Mouse (Mus musculus) ES-Bruce4 (cell line): ENCODE data around the gene Drg1. TPM values are rescaled to one million over a fixed set of nuclear protein-coding genes. Genes with fewer than 3 reads are reported as not detected.

Source experiments
- H3K27ac ChIP-seq: 2 replicates; pipeline ENCODE4 v1.5.1; 2012; ENCODE audit warnings: low read length, inconsistent platforms; ENCODE audit not compliant: insufficient read depth
- H3K27me3 ChIP-seq: 2 replicates; pipeline ENCODE4 v1.6.1; 2012; ENCODE audit warnings: mild to moderate bottlenecking, low read length, inconsistent platforms; ENCODE audit not compliant: control insufficient read depth, poor library complexity, insufficient read depth, severe bottlenecking
- H3K36me3 ChIP-seq: 2 replicates; pipeline ENCODE4 v1.6.1; 2012; ENCODE audit warnings: inconsistent platforms, mild to moderate bottlenecking, low read length, moderate library complexity; ENCODE audit not compliant: control insufficient read depth, poor library complexity, insufficient read depth, severe bottlenecking
- H3K4me1 ChIP-seq: one replicate; pipeline ENCODE4 v1.8.1; 2011; ENCODE audit warnings: low read length; ENCODE audit not compliant: control insufficient read depth, insufficient read depth
- H3K4me3 ChIP-seq: 2 replicates; pipeline ENCODE4 v1.5.1; 2011; ENCODE audit warnings: low read depth, mild to moderate bottlenecking, low read length
- H3K9ac ChIP-seq: 2 replicates; pipeline ENCODE4 v1.6.1; 2012; ENCODE audit warnings: low read depth, mild to moderate bottlenecking, inconsistent platforms; ENCODE audit not compliant: poor library complexity, severe bottlenecking
- H3K9me3 ChIP-seq: replicated peaks from 2 replicates; pipeline ENCODE4 v1.6.1; 2012; ENCODE audit warnings: mild to moderate bottlenecking, low read length, inconsistent platforms; ENCODE audit not compliant: control insufficient read depth, poor library complexity, insufficient read depth, severe bottlenecking
- CTCF ChIP-seq: IDR thresholded peaks from one replicate; pipeline ENCODE4 v1.8.1; 2011; ENCODE audit warnings: low read depth, low read length
- EP300 ChIP-seq: IDR thresholded peaks from 2 replicates; pipeline ENCODE4 v1.6.1; 2011; ENCODE audit warnings: low read depth, low read length; ENCODE audit not compliant: insufficient read depth
- POLR2A ChIP-seq: IDR thresholded peaks from one replicate; pipeline ENCODE4 v1.8.1; 2011; ENCODE audit warnings: low read length; ENCODE audit not compliant: insufficient read depth
- polyA plus RNA-seq: library from polyadenylated mRNA; stranded (reverse); fragments of >200 nt; gene quantifications from 2 replicates; pipeline ENCODE4 v1.2.4, GENCODE M21; 2011; ENCODE audit warnings: low read depth; ENCODE audit not compliant: missing spikeins, insufficient read depth, insufficient read length

Gene Drg1
- polyA plus RNA-seq, 1 experiment = 170 TPM

DNA sequence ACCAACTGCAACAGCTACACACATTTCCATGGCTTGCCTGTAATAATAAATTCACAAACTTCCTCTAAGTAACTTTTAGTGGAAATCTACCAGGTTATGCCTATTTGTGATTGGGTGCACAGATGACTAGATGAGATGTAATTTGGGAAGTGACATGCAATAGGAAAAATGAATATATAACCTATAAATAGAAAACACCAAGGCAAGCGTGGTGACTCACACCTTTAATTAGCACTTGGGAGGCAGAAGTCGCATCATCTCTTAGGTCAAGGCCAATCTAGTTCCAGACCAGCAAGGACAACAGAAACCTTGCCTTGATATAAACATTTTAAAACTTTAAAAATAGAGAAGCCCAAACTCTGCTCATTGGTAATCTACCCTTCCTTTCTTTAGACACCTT, 18.8 kb downstream of the Drg1 start:
- H3K4me1 ChIP-seq = no peaks in the 10 kb centered on the region
- no peak overlapping the region for H3K27ac ChIP-seq
- H3K4me3 ChIP-seq = no peak overlapping the region
- no peaks in the 10 kb centered on the region for H3K9me3 ChIP-seq
- peaks cover 97% of the 10 kb centered on the region for H3K36me3 ChIP-seq
- H3K27me3 ChIP-seq = no peaks in the 10 kb centered on the region; the same call in 1 of the 2 replicates
- TF ChIP-seq EP300 (no peak), CTCF (no peak), POLR2A (no peak)
- no peak overlapping the region for H3K9ac ChIP-seq

DNA sequence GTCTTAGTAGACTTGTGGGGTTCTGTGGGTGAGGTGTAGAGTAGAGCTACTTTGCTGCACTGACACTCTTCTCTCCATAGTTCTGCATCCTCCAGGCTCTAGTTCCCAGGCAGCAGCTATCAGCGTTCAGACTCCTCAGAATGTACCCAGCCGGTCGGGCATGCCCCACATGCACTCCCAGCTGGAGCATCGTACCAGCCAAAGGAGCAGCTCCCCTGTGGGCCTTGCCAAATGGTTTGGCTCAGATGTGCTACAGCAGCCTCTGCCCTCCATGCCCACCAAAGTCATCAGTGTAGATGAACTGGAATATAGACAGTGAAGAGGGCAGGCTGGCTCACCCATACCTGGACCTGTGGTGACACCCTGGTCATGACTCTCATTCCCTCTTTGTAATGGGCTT, 22.4 kb downstream of the Drg1 start:
- no peak overlapping the region for H3K27ac ChIP-seq
- H3K9me3 ChIP-seq = peaks cover 10% of the 10 kb centered on the region
- no peak overlapping the region for H3K9ac ChIP-seq
- no peak for TF ChIP-seq POLR2A
- peaks cover 90% of the 10 kb centered on the region for H3K36me3 ChIP-seq
- no peaks in the 10 kb centered on the region; the same call in 1 of the 2 replicates for H3K27me3 ChIP-seq
- H3K4me3 ChIP-seq = no peak overlapping the region
- no peaks in the 10 kb centered on the region for H3K4me1 ChIP-seq

DNA sequence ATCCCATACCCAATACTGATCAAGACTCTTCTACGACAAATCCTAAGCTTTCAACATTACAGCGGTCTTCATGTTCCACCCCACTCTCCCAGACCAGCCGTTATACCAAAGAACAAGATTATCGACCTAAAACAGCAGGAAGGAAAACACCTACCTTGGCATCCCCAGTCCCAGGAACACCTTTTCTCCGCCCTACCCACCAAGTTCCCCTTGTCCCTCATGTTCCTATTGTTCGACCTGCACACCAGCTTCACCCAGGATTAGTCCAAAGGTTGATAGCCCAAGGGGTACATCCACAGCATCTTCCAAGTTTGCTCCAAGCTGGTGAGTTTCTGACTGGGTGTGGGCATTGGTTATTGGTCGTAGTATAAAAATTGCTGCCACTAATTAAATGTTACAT, 23.8 kb downstream of the Drg1 start:
- Histone ChIP-seq H3K27ac (no peak overlapping the region), H3K4me3 (no peak overlapping the region), H3K4me1 (no peaks in the 10 kb centered on the region), H3K36me3 (peaks cover 87% of the 10 kb centered on the region), H3K9me3 (peaks cover 10% of the 10 kb centered on the region), H3K9ac (no peak overlapping the region), H3K27me3 (no peaks in the 10 kb centered on the region; the same call in 1 of the 2 replicates)
- TF ChIP-seq CTCF (no peak), EP300 (no peak), POLR2A (no peak)

DNA sequence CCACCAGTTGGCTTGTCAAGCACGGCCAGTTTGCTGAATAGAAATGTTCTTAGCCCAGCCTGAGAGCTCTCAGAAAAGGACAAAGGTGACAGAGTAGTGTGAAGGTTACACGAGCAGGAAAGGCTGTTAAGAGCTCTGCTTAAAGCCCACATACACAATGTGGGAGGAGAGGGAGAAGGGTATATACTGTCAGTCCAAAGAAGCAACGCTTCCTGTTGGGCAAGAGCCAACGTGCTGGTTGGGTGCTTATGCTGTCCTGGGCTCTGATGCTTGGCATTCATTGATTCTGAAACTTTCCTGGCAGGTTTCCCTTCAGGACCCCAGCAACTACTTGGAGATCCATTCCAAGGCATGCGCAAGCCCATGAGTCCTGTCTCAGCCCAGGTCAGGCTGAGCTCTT, 30.9 kb downstream of the Drg1 start:
- H3K4me1 ChIP-seq = no peaks in the 10 kb centered on the region
- H3K27ac ChIP-seq = no peak overlapping the region
- H3K4me3 ChIP-seq = no peak overlapping the region
- H3K27me3 ChIP-seq = no peaks in the 10 kb centered on the region
- H3K9me3 ChIP-seq = no peaks in the 10 kb centered on the region; the same call in 1 of the 2 replicates
- H3K9ac ChIP-seq = no peak overlapping the region
- H3K36me3 ChIP-seq = peaks cover 53% of the 10 kb centered on the region
- TF ChIP-seq CTCF (no peak), POLR2A (no peak), EP300 (no peak)

DNA sequence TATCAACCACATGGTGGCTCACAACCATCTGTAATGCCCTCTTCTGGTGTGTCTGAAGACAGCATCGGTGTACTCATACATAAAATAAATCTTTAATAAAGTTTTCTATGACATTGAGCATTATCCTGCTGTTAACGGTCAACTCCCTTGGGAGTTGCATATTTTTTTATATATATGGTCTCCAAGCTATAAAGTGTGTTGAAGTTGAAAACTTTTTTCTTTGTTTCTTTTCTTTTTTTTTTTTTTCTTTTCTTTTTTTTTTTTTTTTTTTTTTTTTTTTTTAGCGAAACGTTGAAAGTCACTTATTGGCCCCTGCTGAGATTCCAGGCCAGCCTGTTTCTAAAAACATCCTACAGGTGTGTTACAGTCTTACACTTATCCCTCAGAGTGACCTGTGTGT, 32.5 kb downstream of the Drg1 start:
- Histone ChIP-seq H3K4me1 (no peaks in the 10 kb centered on the region), H3K27me3 (no peaks in the 10 kb centered on the region), H3K9me3 (no peaks in the 10 kb centered on the region), H3K9ac (no peak overlapping the region), H3K4me3 (no peak overlapping the region), H3K27ac (no peak overlapping the region), H3K36me3 (peaks cover 56% of the 10 kb centered on the region)
- TF ChIP-seq POLR2A (no peak), CTCF (no peak), EP300 (no peak)

DNA sequence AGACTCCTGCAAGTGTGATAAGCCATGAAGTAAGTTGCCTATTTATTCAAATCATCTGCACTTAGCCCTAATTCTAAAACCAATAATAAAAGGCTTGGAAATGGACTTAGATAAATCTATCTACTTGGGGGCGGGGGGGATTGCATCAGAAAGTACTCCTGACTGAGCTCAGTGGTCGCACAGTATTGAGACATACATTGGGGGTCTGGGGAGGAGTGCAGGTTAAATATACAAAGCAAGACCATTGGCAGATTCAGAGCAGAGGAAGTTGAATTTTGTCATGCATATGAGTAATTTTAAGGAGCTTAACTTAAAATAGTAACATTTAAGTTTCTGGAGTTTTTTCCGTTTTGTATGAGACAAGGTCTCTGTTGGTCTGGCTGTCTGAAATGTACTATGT, 34.0 kb downstream of the Drg1 start:
- Histone ChIP-seq H3K36me3 (peaks cover 52% of the 10 kb centered on the region), H3K4me3 (no peak overlapping the region), H3K27me3 (no peaks in the 10 kb centered on the region), H3K27ac (no peak overlapping the region), H3K4me1 (no peaks in the 10 kb centered on the region), H3K9ac (no peak overlapping the region), H3K9me3 (no peaks in the 10 kb centered on the region)
- TF ChIP-seq POLR2A = no peak
- TF ChIP-seq CTCF = no peak
- no peak for TF ChIP-seq EP300
